Mouse (Mus musculus) CH12.LX (cell line): Measurements from ENCODE around the gene Skor1. TPM values are rescaled to one million over a fixed set of nuclear protein-coding genes. Genes with fewer than 3 reads are reported as not detected.
A peak's percentile ranks its signal among the peaks of the same experiment; 100 is the strongest.

Experiments used
- DNase-seq: peaks from one replicate; pipeline ENCODE4 v3.0.0-alpha.2; 2013; ENCODE audit errors: extremely low read depth
- H3K27ac ChIP-seq: 2 replicates; pipeline ENCODE4 v1.5.1; 2012; ENCODE audit warnings: low read depth, mild to moderate bottlenecking, control low read depth, moderate library complexity; ENCODE audit not compliant: insufficient read depth
- H3K27me3 ChIP-seq: replicated peaks from 2 replicates; pipeline ENCODE3; 2012; ENCODE audit warnings: inconsistent platforms
- H3K36me3 ChIP-seq, 2 experiments: replicated peaks in 1 of 2; 2 replicates each; pipeline versions ENCODE3 to v1.6.1; 2012; ENCODE audit warnings: inconsistent platforms in 1 of 2, low read length in 1 of 2, mild to moderate bottlenecking in 1 of 2, mixed read lengths in 1 of 2, moderate library complexity in 1 of 2; ENCODE audit not compliant: control insufficient read depth in 1 of 2, insufficient read depth in 1 of 2
- H3K4me1 ChIP-seq, 2 experiments: 2 replicates each; pipeline ENCODE4 v1.6.1; 2012; ENCODE audit warnings: inconsistent platforms in 1 of 2, moderate library complexity in 1 of 2; ENCODE audit not compliant: insufficient read depth in 2 of 2, control insufficient read depth in 1 of 2
- H3K4me2 ChIP-seq: 2 replicates; pipeline ENCODE4 v1.6.1; 2012; ENCODE audit warnings: low read depth, mild to moderate bottlenecking, control low read depth; ENCODE audit not compliant: poor library complexity, insufficient read depth, severe bottlenecking
- H3K4me3 ChIP-seq, 3 experiments: fragments of 150-350 bp in 1 of 3; sonication (generic) in 1 of 3; replicated peaks in 1 of 3; 2 replicates each; pipeline versions ENCODE3 to v1.5.1; 2011 to 2012; ENCODE audit warnings: low read depth in 2 of 3, low read length in 2 of 3, mild to moderate bottlenecking in 2 of 3, moderate library complexity in 2 of 3, control low read depth in 1 of 3, improper control_type of control experiment in 1 of 3, inconsistent platforms in 1 of 3, mixed read lengths in 1 of 3; ENCODE audit not compliant: poor library complexity in 1 of 3
- H3K79me2 ChIP-seq: replicated peaks from 2 replicates; pipeline ENCODE4 v1.6.1; 2012; ENCODE audit warnings: mild to moderate bottlenecking, moderate library complexity; ENCODE audit not compliant: control insufficient read depth, poor library complexity, insufficient read depth, severe bottlenecking; ENCODE audit errors: extremely low read depth
- H3K9ac ChIP-seq: 2 replicates; pipeline ENCODE4 v1.6.1; 2012; ENCODE audit warnings: low read depth, mild to moderate bottlenecking, control low read depth, moderate library complexity; ENCODE audit not compliant: insufficient read depth
- H3K9me3 ChIP-seq: replicated peaks from 2 replicates; pipeline ENCODE3; 2012; ENCODE audit warnings: low read length, inconsistent platforms, mixed read lengths
- CHD2 ChIP-seq: IDR thresholded peaks from 2 replicates; pipeline ENCODE4 v1.6.1; 2011; ENCODE audit warnings: low read length, improper control_type of control experiment
- EP300 ChIP-seq: IDR thresholded peaks from 2 replicates; pipeline ENCODE4 v1.6.1; 2011; ENCODE audit warnings: low read length, improper control_type of control experiment
- GABPA ChIP-seq: IDR thresholded peaks from 2 replicates; pipeline ENCODE4 v1.6.1; 2012; ENCODE audit warnings: low read depth, low read length, improper control_type of control experiment, inconsistent platforms; ENCODE audit not compliant: insufficient replicate concordance
- IRF4 ChIP-seq: IDR thresholded peaks from 2 replicates; pipeline ENCODE4 v1.6.1; 2014; ENCODE audit warnings: low read depth, mild to moderate bottlenecking, inconsistent platforms, low read length, improper control_type of control experiment
- KAT2A ChIP-seq: IDR thresholded peaks from 2 replicates; pipeline ENCODE4 v1.6.1; 2012; ENCODE audit warnings: low read length, improper control_type of control experiment, inconsistent platforms; ENCODE audit not compliant: insufficient replicate concordance
- MYC ChIP-seq: IDR thresholded peaks from 2 replicates; pipeline ENCODE4 v1.6.1; 2011; ENCODE audit warnings: low read depth, mild to moderate bottlenecking, improper control_type of control experiment, low read length
- SMC3 ChIP-seq: IDR thresholded peaks from 2 replicates; pipeline ENCODE4 v1.6.1; 2011; ENCODE audit warnings: low read depth, low read length, improper control_type of control experiment
- USF2 ChIP-seq: conservative IDR thresholded peaks from 2 replicates; pipeline ENCODE4 v1.6.1; 2011; ENCODE audit warnings: low read depth, low read length, improper control_type of control experiment
- ZC3H11A ChIP-seq: IDR thresholded peaks from 2 replicates; pipeline ENCODE4 v1.6.1; 2012; ENCODE audit warnings: low read depth, mild to moderate bottlenecking, inconsistent platforms, low read length, improper control_type of control experiment
- dilution Hi-C: fragments of 300-500 bp; cut with MboI; formaldehyde crosslinking; loops from 2 replicates; pipeline ENCODE4 v1.14.3; 2020; ENCODE audit warnings: low sequenced_read_pairs; ENCODE audit not compliant: extremely low pct_unique_long_range_greater_than_20kb, extremely low pct_ligation_motif_present
- in situ Hi-C: fragments of 300-500 bp; cut with MboI; formaldehyde crosslinking; loops from 3 replicates; pipeline ENCODE4 v1.14.3; 2019; ENCODE audit warnings: low sequenced_read_pairs, low pct_ligation_motif_present, low pct_unique_long_range_greater_than_20kb, mixed read lengths
- polyA plus RNA-seq: library from polyadenylated mRNA; unstranded; fragments of >175 nt; gene quantifications from 2 replicates; pipeline ENCODE4 v1.2.1, GENCODE M21; 2012; ENCODE audit warnings: low read depth; ENCODE audit not compliant: insufficient read length
- total RNA-seq, 2 experiments: library from RNA; depleted of rRNA; stranded (reverse); fragments of 300-350 nt in 1 of 2; fragments of >200 nt in 1 of 2; gene quantifications; 2 replicates each; pipeline ENCODE4 v1.2.3; 2012 to 2014

Gene Skor1
- total and polyA plus RNA-seq, 3 experiments = not detected

DNA sequence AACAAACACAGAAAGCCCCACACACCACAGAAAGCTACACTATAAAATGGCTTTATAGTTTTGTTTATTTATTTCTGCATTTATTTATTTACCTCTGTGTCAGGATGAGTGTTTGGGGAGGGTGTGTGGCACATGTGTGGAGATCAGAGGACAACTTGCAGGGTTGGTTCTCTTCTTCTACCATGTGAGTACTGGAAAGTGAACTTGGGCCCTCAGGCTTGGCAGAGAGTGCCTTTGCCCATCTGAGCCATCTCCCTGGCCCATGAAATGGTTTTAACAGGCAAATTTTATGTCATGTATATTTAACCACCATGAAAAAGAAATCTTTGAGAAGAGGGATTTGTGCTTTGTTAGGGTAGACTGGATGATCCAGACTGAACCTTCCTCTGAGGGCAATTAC lies 48.9 kb downstream of the Skor1 start:
- no peak for TF ChIP-seq KAT2A
- TF ChIP-seq EP300 = no peak
- no peak for TF ChIP-seq CHD2
- in situ Hi-C loops = loop anchor here (10.0 kb wide), 1 partner anchor 255 kb away; no protein-coding TSS in a partner anchor

GRCm38 (mm10) chr9:63099344-63099743 lies 49.4 kb downstream of the Skor1 start:
- no peak overlapping the region for H3K27ac ChIP-seq
- H3K4me1 ChIP-seq = peaks cover 5 to 27% of the 10 kb centered on the region in 2 experiments
- H3K27me3 ChIP-seq = no peaks in the 10 kb centered on the region
- H3K9me3 ChIP-seq = no peaks in the 10 kb centered on the region
- H3K9ac ChIP-seq = no peak overlapping the region
- in situ Hi-C loops (no loop called here), dilution Hi-C loops (no loop called here)
- H3K4me3 ChIP-seq = no peak overlapping the region
- H3K79me2 ChIP-seq = no peaks in the 10 kb centered on the region
- H3K4me2 ChIP-seq = no peak overlapping the region
- TF ChIP-seq ZC3H11A (no peak), SMC3 (peak; percentile 12; the same call in 1 of the 2 replicates)
- peaks cover 0 to 36% of the 10 kb centered on the region in 2 experiments for H3K36me3 ChIP-seq
- DNase-seq = no peak

More for the DNA sequence above, 48.9 kb downstream of the Skor1 start:
- H3K4me1 ChIP-seq = peaks cover 2 to 22% of the 10 kb centered on the region in 2 experiments; a peak in 2 of 4 replicates
- H3K79me2 ChIP-seq = no peaks in the 10 kb centered on the region
- no peaks in the 10 kb centered on the region for H3K9me3 ChIP-seq
- dilution Hi-C loops = no loop called here
- no peak for DNase-seq
- H3K27me3 ChIP-seq = no peaks in the 10 kb centered on the region
- no peak overlapping the region for H3K9ac ChIP-seq
- no peak overlapping the region for H3K27ac ChIP-seq
- H3K4me3 ChIP-seq = no peak overlapping the region
- no peak overlapping the region for H3K4me2 ChIP-seq
- H3K36me3 ChIP-seq = peaks cover 0 to 42% of the 10 kb centered on the region in 2 experiments

DNA sequence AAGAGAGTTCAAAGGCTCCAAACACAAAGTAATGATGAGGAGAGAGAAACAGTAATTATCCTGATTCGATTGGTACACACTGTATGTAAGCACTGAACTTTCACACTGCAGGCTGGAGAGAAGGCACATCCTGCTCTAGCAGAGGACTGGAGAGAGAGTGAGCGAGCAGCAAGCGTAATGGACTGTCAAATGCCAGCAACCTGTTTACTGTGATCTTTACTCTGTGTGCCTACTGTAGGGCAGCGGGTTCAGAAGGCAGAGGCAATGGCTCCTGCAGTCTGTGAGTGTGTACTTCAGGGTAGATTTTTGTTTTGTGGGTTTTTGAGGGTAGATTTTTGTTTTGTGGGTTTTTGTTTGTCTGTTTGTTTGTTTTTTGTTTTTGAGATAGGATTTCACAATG lies 49.9 kb downstream of the Skor1 start:
- Histone ChIP-seq H3K9ac (no peak overlapping the region), H3K79me2 (no peaks in the 10 kb centered on the region), H3K36me3 (peaks cover 0 to 34% of the 10 kb centered on the region in 2 experiments), H3K27ac (no peak overlapping the region), H3K27me3 (no peaks in the 10 kb centered on the region), H3K4me2 (no peak overlapping the region), H3K4me1 (peaks cover 5 to 31% of the 10 kb centered on the region in 2 experiments), H3K9me3 (no peaks in the 10 kb centered on the region), H3K4me3 (no peak overlapping the region)
- no peak for TF ChIP-seq MYC
- TF ChIP-seq USF2 = no peak
- TF ChIP-seq GABPA = no peak
- TF ChIP-seq IRF4 = no peak
- dilution Hi-C loops (no loop called here), in situ Hi-C loops (no loop called here)
- no peak for DNase-seq
